Mouse (Mus musculus): ENCODE data around the gene Olfr1279.

DNA sequence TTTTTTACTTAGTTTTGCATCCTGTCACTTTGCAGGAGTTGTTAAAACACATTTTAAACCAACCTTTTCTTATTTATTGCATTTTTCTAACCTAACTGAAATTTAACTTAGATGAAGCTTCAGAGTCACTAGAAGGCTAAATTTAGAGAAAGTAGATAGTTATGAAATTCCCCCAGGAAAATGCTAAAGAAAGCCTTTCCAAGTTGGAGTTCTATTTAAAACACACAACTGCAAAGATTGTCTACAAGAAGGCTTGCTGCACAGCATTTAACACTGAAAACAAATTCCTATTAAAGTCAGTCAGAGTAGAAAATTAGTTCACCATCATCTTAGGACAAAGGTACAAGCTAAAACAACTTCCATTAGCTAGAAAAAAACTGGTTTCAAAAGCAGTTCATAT is at the start of gene Olfr1279:
- TF ChIP-seq CTCF (IDR thresholded peaks at IDR 0.05; ENCODE audit: low read depth, low read length) (no peak), POLR2A (IDR thresholded peaks at IDR 0.05; ENCODE audit: extremely low read depth, insufficient read depth, low read length) (no peak)

All from liver, adult 2 months (tissue).